Mouse (Mus musculus): ENCODE results near the gene Crybb2. TPM values are rescaled to one million over a fixed set of nuclear protein-coding genes. Genes with fewer than 3 reads are reported as not detected.
"Not testable (repeated sequence)": the region's sequence is repeated elsewhere in the genome, so short reads cannot be mapped to it uniquely, and the experiment has no call there.

The Crybb2 gene
- not detected for total RNA-seq (2021)
- long read RNA-seq, experiment 1, result 0 reads
- long read RNA-seq, experiment 2, result 0 reads

GRCm38 (mm10) chr5:113070017-113070416, at the start of gene Crybb2:
Gene Crybb2 (minus strand): TSS chr5:113070117.
- no peak for DNase-seq (ENCODE audit: low spot score in 2 of 2)

- no peak for DNase-seq (ENCODE audit: low spot score in 2 of 2)
Measured at GRCm38 (mm10) chr5:113119291-113119690, 49.4 kb upstream of the Crybb2 start.

GRCm38 (mm10) chr5:113118695-113119094, 48.8 kb upstream of the Crybb2 start:
- DNase-seq (ENCODE audit: low spot score in 2 of 2), result peak in 1 of 2 experiments; percentile 8

- no peak for DNase-seq (ENCODE audit: low spot score in 2 of 2)
Measured at GRCm38 (mm10) chr5:113117361-113117760, 47.4 kb upstream of the Crybb2 start.

GRCm38 (mm10) chr5:113115896-113116295, 46.0 kb upstream of the Crybb2 start:
- DNase-seq (ENCODE audit: low spot score in 2 of 2), result no peak

GRCm38 (mm10) chr5:113114264-113115225, 44.6 kb upstream of the Crybb2 start:
- no peak for DNase-seq (ENCODE audit: low spot score in 2 of 2)

GRCm38 (mm10) chr5:113113120-113113519, 43.2 kb upstream of the Crybb2 start:
- DNase-seq (ENCODE audit: low spot score in 2 of 2), result no peak

GRCm38 (mm10) chr5:113111336-113111735, 41.4 kb upstream of the Crybb2 start:
- no peak for DNase-seq (ENCODE audit: low spot score in 2 of 2)

GRCm38 (mm10) chr5:113110929-113111328, 41.0 kb upstream of the Crybb2 start:
- DNase-seq (ENCODE audit: low spot score in 2 of 2), result no peak

- not testable (repeated sequence) for DNase-seq (ENCODE audit: low spot score in 2 of 2)
Measured at GRCm38 (mm10) chr5:113109651-113110050, 39.7 kb upstream of the Crybb2 start.

- DNase-seq (ENCODE audit: low spot score in 2 of 2), result no peak
Measured at GRCm38 (mm10) chr5:113108165-113108764, 38.3 kb upstream of the Crybb2 start.

- DNase-seq (ENCODE audit: low spot score in 2 of 2), result no peak
Measured at GRCm38 (mm10) chr5:113107709-113108108, 37.8 kb upstream of the Crybb2 start.

- no peak for DNase-seq (ENCODE audit: low spot score in 2 of 2)
Measured at GRCm38 (mm10) chr5:113106594-113106993, 36.7 kb upstream of the Crybb2 start.

GRCm38 (mm10) chr5:113105481-113105880, 35.6 kb upstream of the Crybb2 start:
- DNase-seq (ENCODE audit: low spot score in 2 of 2), result no peak

GRCm38 (mm10) chr5:113105035-113105434, 35.1 kb upstream of the Crybb2 start:
- no peak for DNase-seq (ENCODE audit: low spot score in 2 of 2)

- DNase-seq (ENCODE audit: low spot score in 2 of 2), result no peak
Measured at GRCm38 (mm10) chr5:113102455-113102854, 32.5 kb upstream of the Crybb2 start.

- no peak for DNase-seq (ENCODE audit: low spot score in 2 of 2)
Measured at GRCm38 (mm10) chr5:113101457-113101856, 31.5 kb upstream of the Crybb2 start.

- no peak for DNase-seq (ENCODE audit: low spot score in 2 of 2)
Measured at GRCm38 (mm10) chr5:113100422-113100821, 30.5 kb upstream of the Crybb2 start.

- DNase-seq (ENCODE audit: low spot score in 2 of 2), result peak; percentile 86 to 89
Measured at GRCm38 (mm10) chr5:113099546-113099945, 29.6 kb upstream of the Crybb2 start.

- DNase-seq (ENCODE audit: low spot score in 2 of 2), result no peak
Measured at GRCm38 (mm10) chr5:113097551-113097950, 27.6 kb upstream of the Crybb2 start.

- no peak for DNase-seq (ENCODE audit: low spot score in 2 of 2)
Measured at GRCm38 (mm10) chr5:113095456-113095855, 25.5 kb upstream of the Crybb2 start.

- no peak for DNase-seq (ENCODE audit: low spot score in 2 of 2)
Measured at GRCm38 (mm10) chr5:113092406-113092805, 22.5 kb upstream of the Crybb2 start.

All from gastrocnemius, postnatal 4 days (tissue).